ENCODE assay signal across 25 mouse cellular contexts in the genomic region with DNA sequence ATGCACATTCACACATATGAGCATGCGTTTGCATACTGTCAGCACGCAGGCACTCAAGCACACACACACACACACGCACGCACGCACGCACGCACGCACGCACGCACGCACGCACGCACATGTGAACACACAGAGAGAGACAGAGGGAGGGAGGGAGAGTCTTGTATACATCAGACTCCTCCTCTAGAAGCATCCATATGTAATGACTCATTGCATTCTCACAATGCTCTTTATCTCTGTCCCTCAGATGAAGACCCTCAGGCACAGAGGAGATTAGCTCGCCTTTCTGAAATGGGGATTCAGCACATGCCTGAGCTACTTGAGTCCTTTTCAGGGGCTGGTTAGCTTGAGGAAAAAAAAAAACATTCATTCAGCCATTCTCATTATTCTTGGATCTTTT.
DNase-seq lines count a peak whose midpoint lies in the region; ATAC-seq and TF ChIP-seq lines count a peak whose summit lies in the region.
"Had no signal": no experiment of that assay in that cellular context is flagged by ENCODE, and none has a peak within 500 bp of the region (broad histone marks: within the 10 kb centered on the region; RNA-seq: fewer than 3 reads in every experiment).

No protein-coding gene starts in this region.

- no peak for ATAC-seq in forebrain, embryonic 14.5 days
- ATAC-seq in forebrain, embryonic 16.5 days, result no peak
- no peak for ATAC-seq in hindbrain, embryonic 13.5 days (ENCODE audit: low FRiP score)
- ATAC-seq in hindbrain, embryonic 12.5 days (ENCODE audit: low FRiP score), result no peak
- peak; percentile 62 for ATAC-seq in midbrain, embryonic 14.5 days (ENCODE audit: low FRiP score, low TSS enrichment)
- ATAC-seq: intestine, postnatal 0 days had no signal

- no peak overlapping the region for H3K27ac ChIP-seq in forebrain, embryonic 14.5 days (ENCODE audit: low read depth, low read length)
- no peak overlapping the region for H3K27ac ChIP-seq in forebrain, embryonic 16.5 days (ENCODE audit: low read length)
- peak overlapping the region; percentile 55; the same call in 1 of the 2 replicates for H3K27ac ChIP-seq in hindbrain, embryonic 13.5 days
- H3K27ac ChIP-seq in hindbrain, embryonic 12.5 days, result no peak overlapping the region
- H3K27ac ChIP-seq in midbrain, embryonic 14.5 days (replicated peaks; ENCODE audit: low read depth, low read length), result peak overlapping the region; percentile 65
- H3K27ac ChIP-seq: liver, embryonic 14.5 days; macrophage had no signal

- no peak overlapping the region for H3K4me2 ChIP-seq in forebrain, embryonic 14.5 days (ENCODE audit: low read length)
- no peak overlapping the region for H3K4me2 ChIP-seq in forebrain, embryonic 16.5 days (ENCODE audit: low read length)
- no peak overlapping the region for H3K4me2 ChIP-seq in hindbrain, embryonic 13.5 days
- H3K4me2 ChIP-seq in hindbrain, embryonic 12.5 days (replicated peaks), result no peak overlapping the region
- peak overlapping the region; percentile 33 for H3K4me2 ChIP-seq in midbrain, embryonic 14.5 days (ENCODE audit: low read length)
- H3K4me2 ChIP-seq: heart, embryonic 11.5 days had no signal

- TF ChIP-seq CTCF in brain, embryonic 14.5 days (IDR thresholded peaks at IDR 0.05; ENCODE audit: borderline replicate concordance, extremely low read depth, insufficient read depth, insufficient read length), result no peak

- no peak overlapping the region for H3K4me3 ChIP-seq in forebrain, embryonic 14.5 days (ENCODE audit: low read depth, low read length)
- H3K4me3 ChIP-seq in forebrain, embryonic 16.5 days (replicated peaks; ENCODE audit: low read length), result no peak overlapping the region
- no peak overlapping the region for H3K4me3 ChIP-seq in hindbrain, embryonic 13.5 days
- no peak overlapping the region for H3K4me3 ChIP-seq in hindbrain, embryonic 12.5 days
- no peak overlapping the region for H3K4me3 ChIP-seq in midbrain, embryonic 14.5 days (replicated peaks; ENCODE audit: low read depth, low read length)

- no peak for TF ChIP-seq POLR2A in brain, embryonic 14.5 days (IDR thresholded peaks at IDR 0.05; ENCODE audit: borderline replicate concordance, extremely low read depth, insufficient read depth, insufficient read length, poor library complexity, severe bottlenecking)

- peaks cover 30% of the 10 kb centered on the region for H3K4me1 ChIP-seq in forebrain, embryonic 14.5 days (ENCODE audit: control insufficient read depth, insufficient read depth, low read length)
- H3K4me1 ChIP-seq in forebrain, embryonic 16.5 days (replicated peaks; ENCODE audit: control insufficient read depth, insufficient read depth, low read length), result peaks cover 28% of the 10 kb centered on the region
- H3K4me1 ChIP-seq in hindbrain, embryonic 13.5 days (replicated peaks), result peaks cover 33% of the 10 kb centered on the region
- H3K4me1 ChIP-seq in hindbrain, embryonic 12.5 days, result peaks cover 20% of the 10 kb centered on the region
- peaks cover 32% of the 10 kb centered on the region for H3K4me1 ChIP-seq in midbrain, embryonic 14.5 days (ENCODE audit: control insufficient read depth, insufficient read depth, low read length)

- H3K27me3 ChIP-seq in forebrain, embryonic 14.5 days (replicated peaks; ENCODE audit: control insufficient read depth, insufficient read depth, low read length), result no peaks in the 10 kb centered on the region
- no peaks in the 10 kb centered on the region for H3K27me3 ChIP-seq in forebrain, embryonic 16.5 days (replicated peaks; ENCODE audit: control insufficient read depth, insufficient read depth, low read length)
- no peaks in the 10 kb centered on the region for H3K27me3 ChIP-seq in hindbrain, embryonic 13.5 days
- no peaks in the 10 kb centered on the region for H3K27me3 ChIP-seq in hindbrain, embryonic 12.5 days
- no peaks in the 10 kb centered on the region for H3K27me3 ChIP-seq in midbrain, embryonic 14.5 days (ENCODE audit: control insufficient read depth, insufficient read depth, low read length)

- H3K9me3 ChIP-seq in forebrain, embryonic 14.5 days (replicated peaks; ENCODE audit: control insufficient read depth, low read length), result no peaks in the 10 kb centered on the region
- no peaks in the 10 kb centered on the region for H3K9me3 ChIP-seq in forebrain, embryonic 16.5 days (ENCODE audit: control insufficient read depth, low read length)
- no peaks in the 10 kb centered on the region for H3K9me3 ChIP-seq in hindbrain, embryonic 13.5 days
- H3K9me3 ChIP-seq in hindbrain, embryonic 12.5 days (replicated peaks), result no peaks in the 10 kb centered on the region
- H3K9me3 ChIP-seq in midbrain, embryonic 14.5 days (ENCODE audit: control insufficient read depth, low read length), result no peaks in the 10 kb centered on the region

- peak; percentile 8 for DNase-seq in forebrain, embryonic 14.5 days (ENCODE audit: low spot score)
- peak; percentile 76 for DNase-seq in brain, embryonic 14.5 days (ENCODE audit: low read depth)
- peak; percentile 69 for DNase-seq in midbrain, embryonic 14.5 days
- no peak for DNase-seq in spleen, postnatal 14 days (ENCODE audit: low spot score in 2 of 2)
- DNase-seq: adrenal gland, adult 2 months; adrenal gland, postnatal 36 days; cerebellum, adult 2 months; cerebellum, postnatal 14 days; gastrocnemius, postnatal 36 days; heart, adult 18-20 months; heart, postnatal 36 days; kidney, adult 9 months; kidney, postnatal 14 days; layer of hippocampus, adult 9-11 months; liver; lung, adult 2 months; lung, postnatal 10 days; thymus, postnatal 4 days had no signal

- H3K9ac ChIP-seq in forebrain, embryonic 14.5 days (ENCODE audit: low read length), result no peak overlapping the region
- H3K9ac ChIP-seq in forebrain, embryonic 16.5 days (replicated peaks; ENCODE audit: low read depth, low read length), result no peak overlapping the region
- no peak overlapping the region for H3K9ac ChIP-seq in hindbrain, embryonic 13.5 days
- H3K9ac ChIP-seq in hindbrain, embryonic 12.5 days, result no peak overlapping the region
- no peak overlapping the region for H3K9ac ChIP-seq in midbrain, embryonic 14.5 days (replicated peaks; ENCODE audit: low read length)
- H3K9ac ChIP-seq: liver, embryonic 14.5 days had no signal

- no peaks in the 10 kb centered on the region for H3K36me3 ChIP-seq in forebrain, embryonic 14.5 days (ENCODE audit: control insufficient read depth, insufficient read depth, low read length)
- no peaks in the 10 kb centered on the region for H3K36me3 ChIP-seq in forebrain, embryonic 16.5 days (ENCODE audit: control insufficient read depth, insufficient read depth)
- no peaks in the 10 kb centered on the region for H3K36me3 ChIP-seq in hindbrain, embryonic 13.5 days
- H3K36me3 ChIP-seq in hindbrain, embryonic 12.5 days, result no peaks in the 10 kb centered on the region
- no peaks in the 10 kb centered on the region for H3K36me3 ChIP-seq in midbrain, embryonic 14.5 days (ENCODE audit: control insufficient read depth, insufficient read depth, low read length)

- 69% methylated on average over 14 of the region's 14 CpGs for WGBS in forebrain, embryonic 14.5 days
- 88% methylated on average over 14 of the region's 14 CpGs for WGBS in forebrain, embryonic 16.5 days
- WGBS in hindbrain, embryonic 13.5 days, result 81% methylated on average over 14 of the region's 14 CpGs
- 85% methylated on average over 14 of the region's 14 CpGs for WGBS in hindbrain, embryonic 12.5 days
- whole genome bisulfite sequencing in midbrain, embryonic 14.5 days, result 59% methylated on average over 14 of the region's 14 CpGs

Comparison
In these comparisons a context has a peak if more than half of its experiments do, and no peak if none do; other contexts are left out.
1. H3K27ac ChIP-seq: peak in hindbrain, embryonic 13.5 days (single experiment) and midbrain, embryonic 14.5 days (single experiment); none in forebrain, embryonic 14.5 days (single experiment), forebrain, embryonic 16.5 days (single experiment) and hindbrain, embryonic 12.5 days (single experiment).
2. DNase-seq: peak in forebrain, embryonic 14.5 days (single experiment), brain, embryonic 14.5 days (single experiment) and midbrain, embryonic 14.5 days (single experiment); none in spleen, postnatal 14 days (0 of 2).